Mouse (Mus musculus): ENCODE data around the gene Ppp2r5c.

The Ppp2r5c gene

DNA sequence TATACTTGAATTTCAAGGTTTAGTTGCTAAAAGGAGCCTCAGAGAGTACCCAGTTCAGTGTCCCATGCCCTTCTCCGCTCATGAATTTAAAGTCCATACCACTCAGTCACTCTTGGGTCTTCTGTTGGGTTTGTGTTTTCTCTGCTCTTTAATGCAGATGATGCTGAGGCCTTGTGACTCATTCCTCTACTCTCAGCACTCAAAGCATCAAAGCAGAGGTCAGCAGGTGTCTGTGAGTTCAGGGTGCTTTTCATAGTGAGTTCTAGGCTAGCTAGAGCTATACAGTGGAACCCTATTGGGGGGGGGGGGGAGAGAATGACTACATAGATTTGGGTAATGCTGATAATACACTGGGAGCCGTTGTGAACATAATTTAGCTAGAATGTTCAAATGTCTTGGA is 163.8 kb downstream of the Ppp2r5c start:
- DNase-seq (ENCODE audit: low spot score), result no peak

GRCm38 (mm10) chr12:110630056-110630455 is 183.1 kb downstream of the Ppp2r5c start:
- no peak for DNase-seq (ENCODE audit: low spot score)

All from embryo, embryonic 10 days (tissue).